Mouse (Mus musculus) G1E (cell line): ENCODE results near the gene Mrvi1. TPM values are rescaled to one million over a fixed set of nuclear protein-coding genes. Genes with fewer than 3 reads are reported as not detected.

Experiments used
- ATAC-seq: 2 replicates; pipeline ENCODE4 v1.8.0; 2016; ENCODE audit warnings: mild to moderate bottlenecking; ENCODE audit not compliant: insufficient number of reproducible peaks, poor library complexity, low FRiP score, severe bottlenecking; ENCODE audit errors: extremely low read depth
- DNase-seq: peaks from one replicate; pipeline ENCODE4 v3.0.0; 2012; ENCODE audit warnings: low spot score
- H3K27me3 ChIP-seq: 2 replicates; pipeline ENCODE4 v1.6.1; 2012; ENCODE audit warnings: mild to moderate bottlenecking, low read length, inconsistent platforms; ENCODE audit not compliant: insufficient read depth
- H3K36me3 ChIP-seq: replicated peaks from 2 replicates; pipeline ENCODE3; 2012; ENCODE audit warnings: mild to moderate bottlenecking, inconsistent platforms
- H3K4me1 ChIP-seq: 2 replicates; pipeline ENCODE4 v1.6.1; 2012; ENCODE audit warnings: low read depth, low read length, inconsistent platforms, mixed read lengths; ENCODE audit not compliant: insufficient read depth
- H3K4me3 ChIP-seq: 2 replicates; pipeline ENCODE4 v1.5.1; 2012; ENCODE audit warnings: low read depth, mild to moderate bottlenecking, inconsistent platforms, low read length, moderate library complexity, mixed read lengths
- H3K9me3 ChIP-seq: replicated peaks from 2 replicates; pipeline ENCODE4 v1.6.1; 2012; ENCODE audit warnings: inconsistent platforms
- CTCF ChIP-seq: IDR thresholded peaks from 2 replicates; pipeline ENCODE4 v1.5.1; 2012; ENCODE audit warnings: low read depth, low read length, inconsistent platforms, mixed read lengths
- GATA1 ChIP-seq: IDR thresholded peaks from 2 replicates; pipeline ENCODE4 v1.6.1; 2012; ENCODE audit warnings: borderline replicate concordance, low read length, inconsistent platforms, mixed read lengths
- GATA2 ChIP-seq: IDR thresholded peaks from 2 replicates; pipeline ENCODE4 v1.6.1; 2012; ENCODE audit warnings: low read depth, low read length, inconsistent platforms, borderline replicate concordance
- POLR2AphosphoS5 ChIP-seq: IDR thresholded peaks from 2 replicates; pipeline ENCODE4 v1.6.1; 2012; ENCODE audit warnings: low read depth, low read length, inconsistent platforms; ENCODE audit not compliant: insufficient replicate concordance
- TAL1 ChIP-seq: conservative IDR thresholded peaks from 2 replicates; pipeline ENCODE4 v1.6.1; 2012; ENCODE audit warnings: low read depth, low read length, inconsistent platforms, mixed read lengths
- polyA plus RNA-seq: library from polyadenylated mRNA; stranded (reverse); fragments of >175 nt; gene quantifications from 2 replicates; pipeline ENCODE4 v1.2.3, GENCODE M21; 2012
- total RNA-seq, 2 experiments: library from RNA; stranded (forward) in 1 of 2; stranded (reverse) in 1 of 2; fragments of 200-1000 nt in 1 of 2; fragments of >200 nt in 1 of 2; fragmentation: Nextera tagmentation in 1 of 2; gene quantifications; 2 replicates each; pipeline ENCODE4 v1.2.3; 2014 to 2017

Mrvi1 gene
- total and polyA plus RNA-seq, 3 experiments = 0.04 to 0.11 TPM; not detected in 1

DNA sequence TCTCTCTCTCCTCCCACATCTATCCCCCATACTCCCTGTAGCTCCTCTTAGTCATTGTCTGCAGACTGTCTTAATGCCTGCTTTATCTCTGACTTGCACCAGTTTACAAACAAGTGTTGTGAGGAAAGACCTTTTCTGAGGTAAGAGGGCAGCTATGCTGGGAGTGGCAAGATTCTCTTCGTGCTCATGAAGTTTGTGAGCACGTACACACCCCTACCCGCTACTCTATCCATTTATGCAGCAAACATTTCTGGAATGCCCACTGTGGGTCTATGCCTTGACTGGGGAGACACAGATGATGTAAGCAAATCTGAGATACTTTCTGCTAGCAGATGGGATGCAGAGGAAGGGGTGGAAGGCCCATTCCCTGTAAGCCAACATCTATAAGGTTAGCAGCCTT lies 48.9 kb downstream of the Mrvi1 start:
- no peak for TF ChIP-seq TAL1
- no peak for ATAC-seq
- Histone ChIP-seq H3K27me3 (peaks cover 23% of the 10 kb centered on the region), H3K4me1 (no peaks in the 10 kb centered on the region), H3K4me3 (no peak overlapping the region), H3K9me3 (no peaks in the 10 kb centered on the region), H3K36me3 (no peaks in the 10 kb centered on the region)
- DNase-seq = no peak

DNA sequence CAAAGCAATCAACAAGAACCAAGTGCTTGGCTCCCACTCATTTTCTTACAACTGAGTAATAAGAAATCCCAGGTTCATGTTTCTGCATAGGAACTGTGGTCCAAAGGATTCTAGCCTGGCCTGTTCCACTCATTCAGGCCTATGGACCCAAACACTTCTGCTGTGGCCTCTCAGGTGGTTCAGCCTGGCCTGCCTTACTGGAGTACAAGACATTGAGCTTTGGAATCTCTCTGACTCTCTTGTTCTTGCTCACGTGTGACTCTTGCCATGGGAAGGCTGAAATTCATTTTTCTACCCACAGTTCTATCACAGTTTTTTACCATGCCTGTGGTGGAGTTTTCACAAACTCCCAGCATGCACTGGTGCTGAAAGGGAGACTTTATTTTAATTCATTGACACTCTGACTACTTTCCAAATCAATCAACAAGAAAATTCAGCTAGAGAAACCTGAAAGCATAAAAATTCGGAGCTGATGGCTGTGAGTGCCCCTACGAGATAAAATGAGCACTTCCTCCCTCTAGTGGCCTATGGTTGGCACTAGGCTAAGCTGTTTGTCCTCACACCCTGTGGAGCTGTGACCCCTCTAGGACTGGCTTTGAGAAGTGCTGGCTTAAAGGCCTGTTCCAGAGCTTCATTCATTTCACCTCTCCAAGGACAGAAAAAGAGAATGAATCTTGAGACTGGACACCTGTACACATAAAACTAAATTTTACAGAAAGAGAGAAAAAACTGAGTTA lies 52.0 kb downstream of the Mrvi1 start:
- DNase-seq = peak; percentile 64
- no peaks in the 10 kb centered on the region for H3K4me1 ChIP-seq
- no peak overlapping the region for H3K4me3 ChIP-seq
- ATAC-seq = peak; percentile 63; the same call in 1 of the 2 replicates
- H3K36me3 ChIP-seq = no peaks in the 10 kb centered on the region
- peaks cover 15% of the 10 kb centered on the region for H3K27me3 ChIP-seq
- no peaks in the 10 kb centered on the region for H3K9me3 ChIP-seq
- TF ChIP-seq CTCF = peak; percentile 24; the same call in 1 of the 2 replicates
- TF ChIP-seq GATA1 = no peak

DNA sequence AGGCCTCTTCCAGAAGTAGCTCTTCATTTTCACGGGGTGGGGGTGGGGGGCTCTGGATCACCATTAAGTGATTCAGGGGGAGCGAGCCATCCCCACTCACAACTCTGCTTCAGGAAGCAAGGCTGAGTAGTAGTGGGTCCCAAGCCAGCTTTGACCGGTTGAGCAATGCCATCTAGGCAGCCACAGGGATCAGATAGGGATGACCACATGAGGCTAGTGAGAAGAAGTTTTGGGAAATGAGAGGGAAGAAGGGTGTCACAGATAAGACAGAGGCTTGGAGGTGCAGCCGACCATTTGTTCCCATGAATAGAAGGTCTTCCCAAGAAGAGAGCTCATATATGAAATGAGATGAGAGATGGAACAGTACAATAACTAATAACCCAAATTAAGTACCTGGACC lies 55.7 kb downstream of the Mrvi1 start:
- H3K4me1 ChIP-seq = peaks cover 17% of the 10 kb centered on the region
- no peaks in the 10 kb centered on the region for H3K36me3 ChIP-seq
- no peak for ATAC-seq

DNA sequence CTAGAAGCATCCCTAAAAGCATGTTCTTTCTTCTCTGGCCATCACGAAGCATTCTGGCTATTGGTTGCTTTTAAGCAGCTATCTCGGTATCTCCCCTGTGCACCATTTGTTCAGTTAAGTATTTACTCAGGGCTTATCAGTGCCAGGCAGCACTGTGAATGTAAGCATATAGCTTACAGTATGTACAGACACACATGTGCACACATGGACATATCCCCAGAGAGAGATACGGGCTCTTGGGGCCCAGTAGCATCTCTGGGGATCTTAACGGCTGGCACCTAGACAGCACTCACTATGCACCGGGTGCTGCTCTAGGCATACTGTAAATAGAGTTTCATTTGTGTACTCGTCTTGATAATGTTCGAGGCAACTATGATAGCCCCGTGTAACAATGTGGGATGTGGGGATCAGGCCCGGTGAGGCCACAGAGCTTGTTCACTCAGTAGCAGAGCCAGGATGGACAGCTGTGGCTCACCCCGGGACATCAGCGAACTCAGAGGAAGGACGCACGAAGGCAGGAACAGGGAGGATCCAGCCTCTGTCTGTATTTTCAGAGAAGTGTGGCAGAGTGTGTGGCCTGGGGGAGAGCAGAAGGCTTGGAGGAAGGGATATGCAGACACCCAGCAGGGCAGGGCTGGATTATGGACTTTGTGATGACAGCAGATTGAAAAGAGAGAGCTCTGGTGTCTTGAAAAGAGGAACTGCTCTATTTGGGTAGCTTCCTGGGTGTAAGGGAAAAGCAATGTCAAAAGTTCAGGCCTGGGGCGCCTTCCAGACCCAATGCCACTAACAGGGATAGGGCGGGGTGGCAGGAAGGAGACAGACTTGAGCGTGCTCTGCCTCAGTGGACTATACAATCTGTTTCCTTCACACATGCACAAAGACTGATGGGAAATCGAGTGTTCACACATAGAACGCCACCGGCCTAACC lies 61.7 kb downstream of the Mrvi1 start:
- Histone ChIP-seq H3K4me1 (peaks cover 55% of the 10 kb centered on the region), H3K4me3 (peak overlapping the region; percentile 64; the same call in 1 of the 2 replicates)
- TF ChIP-seq GATA2 (peak; percentile 66; the same call in 1 of the 2 replicates), CTCF (no peak), TAL1 (peak; percentile 92)

More for the DNA sequence above, 55.7 kb downstream of the Mrvi1 start:
- H3K27me3 ChIP-seq = peaks cover 8% of the 10 kb centered on the region
- no peak overlapping the region for H3K4me3 ChIP-seq
- no peaks in the 10 kb centered on the region for H3K9me3 ChIP-seq
- TF ChIP-seq POLR2AphosphoS5 (no peak), GATA2 (no peak), CTCF (no peak), GATA1 (no peak), TAL1 (no peak)
- no peak for DNase-seq

DNA sequence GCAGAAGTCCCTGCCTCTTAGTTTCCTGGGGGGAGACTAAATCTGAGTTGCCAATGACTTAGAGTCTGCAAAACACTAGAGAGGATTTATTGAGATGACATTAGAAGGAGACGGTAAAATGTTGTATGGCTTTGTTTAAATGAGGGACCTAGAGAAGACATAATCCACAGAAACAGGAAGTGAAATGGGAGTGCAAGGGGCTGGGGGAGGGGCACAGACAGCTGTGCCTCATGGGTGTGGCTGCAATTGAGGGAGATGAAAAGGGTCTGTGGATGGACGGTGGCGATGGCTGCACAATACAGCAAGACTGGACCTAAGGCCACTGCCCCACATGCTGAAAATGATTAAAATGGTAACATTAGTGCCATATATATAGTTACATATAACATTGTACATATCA lies 62.5 kb downstream of the Mrvi1 start:
- no peak; the same call in 1 of the 2 replicates for ATAC-seq
- Histone ChIP-seq H3K4me3 (peak overlapping the region; percentile 56; the same call in 1 of the 2 replicates), H3K27me3 (0 out of 2 replicates have a peak, but pooled peaks cover 2% of the 10 kb centered on the region), H3K9me3 (no peaks in the 10 kb centered on the region), H3K4me1 (peaks cover 59% of the 10 kb centered on the region), H3K36me3 (no peaks in the 10 kb centered on the region)
- DNase-seq = no peak
- TF ChIP-seq CTCF (no peak), GATA1 (no peak), GATA2 (no peak), TAL1 (no peak)

More for the DNA sequence above, 61.7 kb downstream of the Mrvi1 start:
- Histone ChIP-seq H3K27me3 (peaks cover 4% of the 10 kb centered on the region; the same call in 1 of the 2 replicates), H3K36me3 (no peaks in the 10 kb centered on the region), H3K9me3 (no peaks in the 10 kb centered on the region)
- ATAC-seq (peak; percentile 85), DNase-seq (peak; percentile 54)

DNA sequence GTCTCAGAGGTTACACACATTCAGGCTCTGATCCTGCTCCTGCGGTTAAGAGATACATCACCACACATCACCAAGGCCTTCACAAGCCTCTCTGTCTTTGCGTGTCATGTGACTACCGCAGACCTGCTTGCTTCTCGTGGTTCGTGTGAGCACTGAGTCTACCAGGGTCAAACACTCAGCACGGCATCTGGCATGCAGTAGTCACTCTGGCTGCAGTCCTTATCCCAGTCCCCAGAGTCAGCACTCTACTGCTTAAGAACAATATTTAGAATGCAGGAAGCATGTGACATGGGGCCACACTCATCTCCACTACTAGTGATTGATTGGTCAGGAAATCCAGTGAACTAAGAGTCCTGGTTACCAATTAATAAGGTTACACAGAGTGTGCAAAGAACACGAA lies 66.3 kb downstream of the Mrvi1 start:
- no peak overlapping the region for H3K4me3 ChIP-seq
- H3K4me1 ChIP-seq = peaks cover 48% of the 10 kb centered on the region
- no peaks in the 10 kb centered on the region for H3K36me3 ChIP-seq
- H3K27me3 ChIP-seq = no peaks in the 10 kb centered on the region
- no peak for DNase-seq
- H3K9me3 ChIP-seq = no peaks in the 10 kb centered on the region
- ATAC-seq = no peak
- TF ChIP-seq POLR2AphosphoS5 (no peak), GATA1 (no peak), GATA2 (no peak), TAL1 (no peak), CTCF (no peak)
